Comparison of ENCODE assay signal across 8 mouse cellular contexts in the genomic region with DNA sequence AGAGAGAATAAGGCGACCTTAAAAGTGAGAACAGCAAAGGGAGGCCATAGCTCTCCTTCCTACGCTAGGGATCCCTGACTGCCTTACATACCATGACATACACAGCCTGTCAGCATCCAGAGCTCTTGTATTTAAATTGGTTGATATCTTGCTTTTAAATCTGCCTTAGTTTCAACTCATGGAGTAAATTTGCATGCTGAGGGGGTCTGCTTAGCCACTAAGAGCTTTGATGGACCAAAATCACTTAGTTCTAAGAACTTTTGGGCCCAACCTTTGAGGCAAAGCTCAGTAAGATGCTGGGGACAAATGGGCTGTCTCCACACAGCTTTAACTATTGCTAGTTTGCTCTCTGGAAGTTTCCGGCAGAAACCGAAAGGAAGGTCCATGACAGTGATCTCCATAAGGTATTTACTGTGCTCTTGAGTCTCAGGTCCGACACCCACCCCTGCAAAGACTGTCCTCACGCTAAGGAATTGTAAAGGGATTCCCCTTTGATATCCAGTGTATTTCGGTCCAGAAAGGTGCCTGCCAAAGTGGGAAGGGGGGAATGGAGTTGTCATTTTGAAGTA. TPM values are rescaled to one million over a fixed set of nuclear protein-coding genes. Genes with fewer than 3 reads are reported as not detected.
DNase-seq lines count a peak whose midpoint lies in the region; ATAC-seq and TF ChIP-seq lines count a peak whose summit lies in the region.

No protein-coding gene starts in this region.

- H3K27ac ChIP-seq in CH12.LX (ENCODE audit: insufficient read depth, low read depth) = peak overlapping the region; percentile 92
- peak overlapping the region; percentile 89 for H3K27ac ChIP-seq in forebrain, embryonic 12.5 days
- H3K27ac ChIP-seq in liver, embryonic 14.5 days = peak overlapping the region; percentile 98

- TF ChIP-seq RAD21 in CH12.LX (IDR thresholded peaks at IDR 0.05; ENCODE audit: low read depth, low read length) = no peak

- 0 out of 2 replicates have a peak, but pooled peaks have one; percentile 36 for TF ChIP-seq EP300 in CH12.LX (IDR thresholded peaks at IDR 0.05; ENCODE audit: low read length)
- TF ChIP-seq EP300 in liver, embryonic 14.5 days (IDR thresholded peaks at IDR 0.05; ENCODE audit: low read depth) = peak; percentile 41

- in situ Hi-C loops in CH12.LX (cut with MboI; ENCODE audit: low pct_ligation_motif_present, low pct_unique_long_range_greater_than_20kb, low sequenced_read_pairs) = no loop called here

- peak overlapping the region; percentile 80 for H3K9ac ChIP-seq in CH12.LX (ENCODE audit: insufficient read depth, low read depth)
- peak overlapping the region; percentile 79 for H3K9ac ChIP-seq in forebrain, embryonic 12.5 days
- H3K9ac ChIP-seq in liver, embryonic 14.5 days (replicated peaks) = peak overlapping the region; percentile 95

- peak overlapping the region; percentile 55 to 84 (median 76) for H3K4me3 ChIP-seq in CH12.LX (replicated peaks in 1 of 3; ENCODE audit: low read depth in 2 of 3, low read length in 2 of 3, poor library complexity in 1 of 3)
- peak overlapping the region; percentile 50 for H3K4me3 ChIP-seq in forebrain, embryonic 12.5 days (replicated peaks)
- H3K4me3 ChIP-seq in liver, embryonic 14.5 days (ENCODE audit: insufficient read depth in 1 of 2, low read depth in 2 of 2, low read length in 2 of 2) = peak overlapping the region; percentile 55 to 73

- peak overlapping the region; percentile 31 for H3K4me2 ChIP-seq in CH12.LX (ENCODE audit: insufficient read depth, low read depth, poor library complexity, severe bottlenecking)
- peak overlapping the region; percentile 61 for H3K4me2 ChIP-seq in forebrain, embryonic 12.5 days
- H3K4me2 ChIP-seq in liver, embryonic 14.5 days (ENCODE audit: low read depth) = peak overlapping the region; percentile 92

- no peak; the same call in 1 of the 2 replicates for TF ChIP-seq POLR2A in CH12.LX (IDR thresholded peaks at IDR 0.05; ENCODE audit: low read depth, low read length)

- TF ChIP-seq CTCF in CH12.LX (conservative IDR thresholded peaks at IDR 0.05 in 1 of 2, IDR thresholded peaks at IDR 0.05 in 1 of 2; ENCODE audit: low read depth in 2 of 2, low read length in 2 of 2) = no peak
- TF ChIP-seq CTCF in liver, embryonic 14.5 days (IDR thresholded peaks at IDR 0.05; ENCODE audit: low read depth) = no peak

- DNase-seq in 3134 (ENCODE audit: extremely low read depth, insufficient read length, low spot score) (peak; percentile 67), CH12.LX (ENCODE audit: extremely low read depth) (peak; percentile 62)
- peak in 1 of 3 experiments; percentile 65 for DNase-seq in liver, embryonic 14.5 days (ENCODE audit: low read depth in 3 of 3, low spot score in 3 of 3)
- DNase-seq in left cerebral cortex, postnatal 36 days (ENCODE audit: low spot score in 2 of 2) = no peak
- DNase-seq in gastrocnemius, postnatal 10 days = no peak
- DNase-seq in adrenal gland, postnatal 25 days = no peak

- WGBS in forebrain, embryonic 12.5 days = 29% methylated on average over 7 of the region's 7 CpGs
- 22% methylated on average over 7 of the region's 7 CpGs for WGBS in liver, embryonic 14.5 days (ENCODE audit: insufficient replicate concordance)

- intact Hi-C loops in left cerebral cortex, postnatal 36 days (cut with DNase I) = no loop called here

- no peaks in the 10 kb centered on the region for H3K9me3 ChIP-seq in CH12.LX (replicated peaks; ENCODE audit: low read length)
- no peaks in the 10 kb centered on the region for H3K9me3 ChIP-seq in forebrain, embryonic 12.5 days
- H3K9me3 ChIP-seq in liver, embryonic 14.5 days (ENCODE audit: control insufficient read depth, low read length) = no peaks in the 10 kb centered on the region

- H3K36me3 ChIP-seq in CH12.LX (replicated peaks in 1 of 2; ENCODE audit: control insufficient read depth in 1 of 2, insufficient read depth in 1 of 2, low read length in 1 of 2) = no peaks in the 10 kb centered on the region
- no peaks in the 10 kb centered on the region for H3K36me3 ChIP-seq in forebrain, embryonic 12.5 days (replicated peaks)
- no peaks in the 10 kb centered on the region for H3K36me3 ChIP-seq in liver, embryonic 14.5 days (replicated peaks; ENCODE audit: control insufficient read depth, insufficient read depth, low read depth)

- no peak for ATAC-seq in forebrain, embryonic 12.5 days (ENCODE audit: low FRiP score)
- ATAC-seq in liver, embryonic 14.5 days (ENCODE audit: insufficient read depth) = no peak
- no peak for ATAC-seq in frontal cortex, adult (ENCODE audit: low TSS enrichment)

- H3K79me2 ChIP-seq in CH12.LX (replicated peaks; ENCODE audit: control insufficient read depth, extremely low read depth, insufficient read depth, poor library complexity, severe bottlenecking) = no peaks in the 10 kb centered on the region

- H3K4me1 ChIP-seq in CH12.LX (ENCODE audit: control insufficient read depth in 1 of 2, insufficient read depth in 2 of 2) = peaks cover 2 to 48% of the 10 kb centered on the region in 2 experiments; a peak in 2 of 4 replicates
- peaks cover 21% of the 10 kb centered on the region for H3K4me1 ChIP-seq in forebrain, embryonic 12.5 days
- peaks cover 9 to 18% of the 10 kb centered on the region in 2 experiments for H3K4me1 ChIP-seq in liver, embryonic 14.5 days (replicated peaks; ENCODE audit: control insufficient read depth in 2 of 2, insufficient read depth in 2 of 2, low read length in 1 of 2)

- no peaks in the 10 kb centered on the region for H3K27me3 ChIP-seq in CH12.LX (replicated peaks)
- H3K27me3 ChIP-seq in forebrain, embryonic 12.5 days = no peaks in the 10 kb centered on the region
- H3K27me3 ChIP-seq in liver, embryonic 14.5 days (ENCODE audit: control insufficient read depth, insufficient read depth, low read length) = no peaks in the 10 kb centered on the region

- dilution Hi-C loops in CH12.LX (cut with MboI; ENCODE audit: extremely low pct_ligation_motif_present, extremely low pct_unique_long_range_greater_than_20kb, low sequenced_read_pairs) = no loop called here

TF ChIP-seq in CH12.LX, 34 proteins besides CTCF, POLR2A, EP300 and RAD21 (continues in another document):
- TF ChIP-seq NRF1 (IDR thresholded peaks at IDR 0.05; ENCODE audit: low read depth, low read length) = no peak
- TF ChIP-seq PAX5 (IDR thresholded peaks at IDR 0.05; ENCODE audit: low read length) = no peak
- TF ChIP-seq CHD2 (IDR thresholded peaks at IDR 0.05; ENCODE audit: low read length) = no peak; the same call in 1 of the 2 replicates
- TF ChIP-seq MAZ (IDR thresholded peaks at IDR 0.05; ENCODE audit: low read depth, low read length) = no peak

RNA-seq across cellular contexts. Expression of a gene that starts 1.5 kb away (rescaled TPM):
- total RNA-seq in CH12.LX (2012; rRNA removed) (1,105 and 1,173 TPM in 2 replicates), CH12.LX (2014; rRNA removed) (11.0 and 15.3 TPM in 2 replicates)
- 1.3 TPM in 2 replicates for polyA plus RNA-seq in CH12.LX (2012; ENCODE audit: insufficient read length, low read depth)
- 11.6 and 17.3 TPM in 2 replicates for polyA plus RNA-seq in forebrain, embryonic 12.5 days (2016; fragmentation: Nextera tagmentation; extraction: Ambion mirVana)
- polyA plus RNA-seq in liver, embryonic 14.5 days (2012; rRNA removed) = 91.6 and 122 TPM in 2 replicates
- polyA plus RNA-seq in liver, embryonic 14.5 days (2014; fragmentation: Nextera tagmentation; extraction: Ambion mirVana) = 13.6 and 14.6 TPM in 2 replicates
- total RNA-seq in left cerebral cortex, postnatal 36 days (2021) = 1 to 10 TPM; 5.9 to 6.1 TPM
- 10 to 100 TPM; 79.1 to 93.5 TPM for total RNA-seq in gastrocnemius, postnatal 10 days (2021)
- total RNA-seq in adrenal gland, postnatal 25 days (2021) = 37.2 and 60.7 TPM in 2 replicates

RNA-seq across cellular contexts. Expression of a gene that starts 2.7 kb away (rescaled TPM):
- total RNA-seq in CH12.LX (2012; rRNA removed) = 4,203 and 5,136 TPM in 2 replicates
- not detected in 2 replicates for total RNA-seq in CH12.LX (2014; rRNA removed)
- 2.5 and 2.7 TPM in 2 replicates for polyA plus RNA-seq in CH12.LX (2012; ENCODE audit: insufficient read length, low read depth)
- 79.4 and 86.1 TPM in 2 replicates for polyA plus RNA-seq in forebrain, embryonic 12.5 days (2016; fragmentation: Nextera tagmentation; extraction: Ambion mirVana)
- polyA plus RNA-seq in liver, embryonic 14.5 days (2012; rRNA removed) = 32.9 and 34.5 TPM in 2 replicates
- polyA plus RNA-seq in liver, embryonic 14.5 days (2014; fragmentation: Nextera tagmentation; extraction: Ambion mirVana) = 34.2 and 39.0 TPM in 2 replicates
- total RNA-seq in left cerebral cortex, postnatal 36 days (2021) = 100 to 1,000 TPM; 204 to 210 TPM
- 100 to 1,000 TPM; 666 to 717 TPM for total RNA-seq in gastrocnemius, postnatal 10 days (2021)
- total RNA-seq in adrenal gland, postnatal 25 days (2021) = 555 and 742 TPM in 2 replicates

RNA-seq across cellular contexts. Expression of a gene that starts 7.9 kb away (rescaled TPM):
- total RNA-seq in CH12.LX (2012; rRNA removed) = 1,248 and 1,515 TPM in 2 replicates
- total RNA-seq in CH12.LX (2014; rRNA removed) = 48.1 and 113 TPM in 2 replicates
- polyA plus RNA-seq in CH12.LX (2012; ENCODE audit: insufficient read length, low read depth) = 0.64 and 0.98 TPM in 2 replicates
- 18.5 and 21.0 TPM in 2 replicates for polyA plus RNA-seq in forebrain, embryonic 12.5 days (2016; fragmentation: Nextera tagmentation; extraction: Ambion mirVana)
- 45.7 and 46.3 TPM in 2 replicates for polyA plus RNA-seq in liver, embryonic 14.5 days (2012; rRNA removed)
- 32.0 TPM in 2 replicates for polyA plus RNA-seq in liver, embryonic 14.5 days (2014; fragmentation: Nextera tagmentation; extraction: Ambion mirVana)
- 10 to 100 TPM in 1 of 2 experiments, 1 to 10 TPM in 1; 6.3 to 10.1 TPM for total RNA-seq in left cerebral cortex, postnatal 36 days (2021)
- total RNA-seq in gastrocnemius, postnatal 10 days (2021) = 10 to 100 TPM; 10.2 to 16.2 TPM
- 17.4 TPM in 1 of 2 replicates, not detected in the other for total RNA-seq in adrenal gland, postnatal 25 days (2021)

RNA-seq across cellular contexts. Expression of a gene that starts 9.1 kb away (rescaled TPM):
- total RNA-seq in CH12.LX (2012; rRNA removed) (0.67 and 1.4 TPM in 2 replicates), CH12.LX (2014; rRNA removed) (1.2 and 1.4 TPM in 2 replicates)
- polyA plus RNA-seq in CH12.LX (2012; ENCODE audit: insufficient read length, low read depth) = 0.33 and 0.34 TPM in 2 replicates
- not detected in 2 replicates for polyA plus RNA-seq in forebrain, embryonic 12.5 days (2016; fragmentation: Nextera tagmentation; extraction: Ambion mirVana)
- 2.4 and 3.6 TPM in 2 replicates for polyA plus RNA-seq in liver, embryonic 14.5 days (2012; rRNA removed)
- 2.6 and 5.7 TPM in 2 replicates for polyA plus RNA-seq in liver, embryonic 14.5 days (2014; fragmentation: Nextera tagmentation; extraction: Ambion mirVana)
- total RNA-seq in left cerebral cortex, postnatal 36 days (2021) = not detected
- total RNA-seq in gastrocnemius, postnatal 10 days (2021) = 1 to 10 TPM in 1 of 2 experiments, under 1 TPM in 1; 0.43 to 1.8 TPM
- 1.9 TPM in 1 of 2 replicates, not detected in the other for total RNA-seq in adrenal gland, postnatal 25 days (2021)

RNA-seq across cellular contexts. Expression of a gene that starts 16.5 kb away (rescaled TPM):
- total RNA-seq in CH12.LX (2012; rRNA removed) = 3.8 and 3.9 TPM in 2 replicates
- total RNA-seq in CH12.LX (2014; rRNA removed) = 2.9 and 4.0 TPM in 2 replicates
- 2.3 and 2.5 TPM in 2 replicates for polyA plus RNA-seq in CH12.LX (2012; ENCODE audit: insufficient read length, low read depth)
- 14.9 and 15.4 TPM in 2 replicates for polyA plus RNA-seq in forebrain, embryonic 12.5 days (2016; fragmentation: Nextera tagmentation; extraction: Ambion mirVana)
- 8.7 and 8.9 TPM in 2 replicates for polyA plus RNA-seq in liver, embryonic 14.5 days (2012; rRNA removed)
- 6.4 and 9.1 TPM in 2 replicates for polyA plus RNA-seq in liver, embryonic 14.5 days (2014; fragmentation: Nextera tagmentation; extraction: Ambion mirVana)
- total RNA-seq in left cerebral cortex, postnatal 36 days (2021) = 1 to 10 TPM; 4.8 to 5.1 TPM
- 1 to 10 TPM; 3.7 to 4.7 TPM for total RNA-seq in gastrocnemius, postnatal 10 days (2021)
- 19.4 and 21.7 TPM in 2 replicates for total RNA-seq in adrenal gland, postnatal 25 days (2021)

Comparison
In these comparisons a context has a peak if more than half of its experiments do, and no peak if none do; other contexts are left out.
1. DNase-seq: peak in 3134 (single experiment) and CH12.LX (single experiment); none in left cerebral cortex, postnatal 36 days (0 of 2), gastrocnemius, postnatal 10 days (single experiment) and adrenal gland, postnatal 25 days (single experiment).
2. H3K4me2 ChIP-seq: peak in every context shown above with its lines; median percentile 92 in liver, embryonic 14.5 days; 61 in forebrain, embryonic 12.5 days; 31 in CH12.LX.
3. Peak in every context shown above with its lines, with median percentiles within 50 percentile points of each other: H3K27ac ChIP-seq, H3K4me3 ChIP-seq and H3K9ac ChIP-seq.